Mouse (Mus musculus) MEL (cell line): ENCODE measurements around the gene Chsy1.

Experiments used
- E2F4 ChIP-seq: IDR thresholded peaks from 2 replicates; pipeline ENCODE4 v1.6.1; 2011; ENCODE audit warnings: low read depth, low read length, improper control_type of control experiment, borderline replicate concordance
- EP300 ChIP-seq, 2 experiments: IDR thresholded peaks; 2 replicates each; pipeline ENCODE4 v1.6.1; 2011; ENCODE audit warnings: improper control_type of control experiment in 2 of 2, low read length in 2 of 2, low read depth in 1 of 2, mild to moderate bottlenecking in 1 of 2
- MAFK ChIP-seq: IDR thresholded peaks from 2 replicates; pipeline ENCODE4 v1.6.1; 2011; ENCODE audit warnings: low read depth, mild to moderate bottlenecking, low read length, improper control_type of control experiment, borderline replicate concordance
- MEF2A ChIP-seq: IDR thresholded peaks from 2 replicates; pipeline ENCODE4 v1.6.1; 2014; ENCODE audit warnings: low read depth, mild to moderate bottlenecking, inconsistent platforms, low read length, improper control_type of control experiment; ENCODE audit not compliant: poor library complexity, insufficient replicate concordance, severe bottlenecking; ENCODE audit errors: extremely low read depth
- MXI1 ChIP-seq: IDR thresholded peaks from 2 replicates; pipeline ENCODE4 v1.6.1; 2011; ENCODE audit warnings: mild to moderate bottlenecking, low read depth, low read length, improper control_type of control experiment
- POLR2A ChIP-seq, 2 experiments: IDR thresholded peaks; 2 replicates each; pipeline ENCODE4 v1.6.1; 2011 to 2012; ENCODE audit warnings: low read length in 2 of 2, mild to moderate bottlenecking in 2 of 2, control low read depth in 1 of 2, improper control_type of control experiment in 1 of 2, low read depth in 1 of 2, moderate library complexity in 1 of 2; ENCODE audit not compliant: control insufficient read depth in 1 of 2, insufficient read depth in 1 of 2, poor library complexity in 1 of 2
- POLR2AphosphoS2 ChIP-seq: IDR thresholded peaks from 2 replicates; pipeline ENCODE4 v1.6.1; 2011; ENCODE audit warnings: low read length, improper control_type of control experiment
- TBP ChIP-seq: IDR thresholded peaks from 2 replicates; pipeline ENCODE4 v1.8.0; 2011; ENCODE audit warnings: low read depth, low read length, improper control_type of control experiment
- USF1 ChIP-seq: IDR thresholded peaks from 2 replicates; pipeline ENCODE4 v1.6.1; 2014; ENCODE audit warnings: low read depth, mild to moderate bottlenecking, inconsistent platforms, low read length, improper control_type of control experiment, moderate library complexity
- ZC3H11A ChIP-seq: IDR thresholded peaks from 2 replicates; pipeline ENCODE4 v1.6.1; 2012; ENCODE audit warnings: low read depth, mild to moderate bottlenecking, inconsistent platforms, low read length, improper control_type of control experiment

DNA sequence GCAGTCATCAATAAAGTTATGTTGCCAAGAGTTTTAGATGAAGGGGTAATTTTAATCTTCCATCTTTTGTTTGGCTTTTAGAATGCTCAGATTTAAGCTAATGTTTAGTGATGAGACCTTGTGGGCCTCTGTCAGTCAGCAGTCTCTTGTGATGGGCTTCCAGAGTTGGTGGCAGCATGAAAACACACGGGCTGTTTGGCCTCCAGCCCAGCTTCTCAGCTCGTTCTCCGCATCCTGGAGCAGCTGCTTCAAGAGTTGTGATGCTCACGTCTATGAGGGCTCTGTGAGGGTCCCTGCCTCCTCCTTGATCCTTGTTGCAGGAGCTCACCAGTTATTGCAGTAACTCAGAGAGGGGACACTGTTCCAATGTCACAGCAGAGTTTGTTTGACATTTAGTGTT, 29.0 kb downstream of the Chsy1 start:
- TF ChIP-seq USF1 (no peak), E2F4 (no peak), ZC3H11A (no peak), MAFK (no peak), EP300 (IDR thresholded peaks at IDR 0.05; ENCODE audit: low read depth in 1 of 2, low read length in 2 of 2) (no peak), MEF2A (no peak), MXI1 (no peak), POLR2A (IDR thresholded peaks at IDR 0.05; ENCODE audit: control insufficient read depth in 1 of 2, insufficient read depth in 1 of 2, low read depth in 1 of 2, low read length in 2 of 2, poor library complexity in 1 of 2) (no peak), POLR2AphosphoS2 (no peak), TBP (no peak)
